Mouse (Mus musculus) ovary, postnatal 10 days (tissue): ENCODE results near the gene Naa80.
"Not testable (repeated sequence)": the region's sequence is repeated elsewhere in the genome, so short reads cannot be mapped to it uniquely, and the experiment has no call there.

Experiments
- DNase-seq: peaks from one replicate; pipeline ENCODE4 v3.0.0; 2022; ENCODE audit warnings: low spot score

The Naa80 gene

GRCm38 (mm10) chr9:107573774-107574173 lies 4.9 kb upstream of the Naa80 start:
- DNase-seq, result not testable (repeated sequence)

- DNase-seq, result no peak
Measured at GRCm38 (mm10) chr9:107575579-107576356, 2.9 kb upstream of the Naa80 start.

- DNase-seq, result no peak
Measured at GRCm38 (mm10) chr9:107576357-107577107, 2.2 kb upstream of the Naa80 start, which contains the start of gene Hyal1. Gene Hyal1 (plus strand): TSS chr9:107576927.

- no peak for DNase-seq
Measured at GRCm38 (mm10) chr9:107577871-107578270, 816 bp upstream of the Naa80 start.

- no peak for DNase-seq
Measured at GRCm38 (mm10) chr9:107579023-107579900, 575 bp downstream of the Naa80 start.

- peak; percentile 67 for DNase-seq
Measured at GRCm38 (mm10) chr9:107580501-107581317, 2.0 kb downstream of the Naa80 start, which contains the start of gene Hyal3. Gene Hyal3 (plus strand): TSS chr9:107580818.

- DNase-seq, result no peak
Measured at GRCm38 (mm10) chr9:107581584-107581983, 2.9 kb downstream of the Naa80 start.

GRCm38 (mm10) chr9:107582509-107583062 lies 3.9 kb downstream of the Naa80 start:
- DNase-seq, result no peak

GRCm38 (mm10) chr9:107583174-107583573 lies 4.5 kb downstream of the Naa80 start:
- DNase-seq, result no peak

- DNase-seq, result no peak
Measured at GRCm38 (mm10) chr9:107586504-107586903, 7.8 kb downstream of the Naa80 start.

- DNase-seq, result peak; percentile 74
Measured at GRCm38 (mm10) chr9:107586974-107587832, 8.5 kb downstream of the Naa80 start, which contains the start of gene Ifrd2. Gene Ifrd2 (plus strand): TSS chr9:107587642.

- no peak for DNase-seq
Measured at GRCm38 (mm10) chr9:107587833-107588639, 9.3 kb downstream of the Naa80 start.

- no peak for DNase-seq
Measured at GRCm38 (mm10) chr9:107590058-107590772, 11.5 kb downstream of the Naa80 start.

GRCm38 (mm10) chr9:107590773-107591060 lies 12.0 kb downstream of the Naa80 start:
- DNase-seq, result no peak

GRCm38 (mm10) chr9:107593101-107593976 lies 14.7 kb downstream of the Naa80 start:
- DNase-seq, result no peak

GRCm38 (mm10) chr9:107594281-107595062 lies 15.8 kb downstream of the Naa80 start:
- no peak for DNase-seq
